Mouse (Mus musculus) regulatory T cell (primary cell): ENCODE measurements at regions not wholly inside any gene's neighbourhood (a gene's known extent, or its start where the extent isn't known, plus 50 kb on each side); places are given as distances from the start of the nearest gene placed in this dataset.
"Not testable (repeated sequence)": the region's sequence is repeated elsewhere in the genome, so short reads cannot be mapped to it uniquely, and the experiment has no call there.

Experiments used
- in situ Hi-C: fragments of 300-600 bp; cut with MboI, MseI; formaldehyde crosslinking; loops from one replicate; pipeline ENCODE4 v1.15.1; 2025; ENCODE audit warnings: high pct_unique_total_duplicates

GRCm38 (mm10) chr1:194565574-194565973 lies 52.4 kb upstream of the Plxna2 start:
- in situ Hi-C loops = no loop called here

- in situ Hi-C loops = no loop called here
These were observed 54.1 kb upstream of the Plxna2 start for GRCm38 (mm10) chr1:194563946-194564345.

- in situ Hi-C loops = no loop called here
These were observed 56.9 kb upstream of the Plxna2 start for GRCm38 (mm10) chr1:194561098-194561497.

GRCm38 (mm10) chr1:194548661-194549060 lies 69.4 kb upstream of the Plxna2 start:
- in situ Hi-C loops = no loop called here

- in situ Hi-C loops = no loop called here
These were observed 69.8 kb upstream of the Plxna2 start for GRCm38 (mm10) chr1:194548243-194548642.

GRCm38 (mm10) chr1:194540923-194541322 lies 77.1 kb upstream of the Plxna2 start:
- in situ Hi-C loops = no loop called here

GRCm38 (mm10) chr1:194527342-194528165 lies 90.5 kb upstream of the Plxna2 start:
- in situ Hi-C loops = no loop called here

- in situ Hi-C loops = no loop called here
These were observed 93.0 kb upstream of the Plxna2 start for GRCm38 (mm10) chr1:194524976-194525375.

- in situ Hi-C loops = no loop called here
These were observed 96.8 kb upstream of the Plxna2 start for GRCm38 (mm10) chr1:194521216-194521615.

- in situ Hi-C loops = no loop called here
These were observed 98.4 kb upstream of the Plxna2 start for GRCm38 (mm10) chr1:194519509-194520220.

GRCm38 (mm10) chr1:194516136-194516535 lies 101.9 kb upstream of the Plxna2 start:
- in situ Hi-C loops = no loop called here

- in situ Hi-C loops = no loop called here
These were observed 109.7 kb upstream of the Plxna2 start for GRCm38 (mm10) chr1:194508314-194508713.

GRCm38 (mm10) chr1:194505826-194506225 lies 112.2 kb upstream of the Plxna2 start:
- in situ Hi-C loops = no loop called here

- in situ Hi-C loops = no loop called here
These were observed 113.8 kb upstream of the Plxna2 start for GRCm38 (mm10) chr1:194504207-194504606.

- in situ Hi-C loops = no loop called here
These were observed 114.5 kb upstream of the Plxna2 start for GRCm38 (mm10) chr1:194503517-194503916.

GRCm38 (mm10) chr1:194496424-194496823 lies 121.6 kb upstream of the Plxna2 start:
- in situ Hi-C loops = no loop called here

GRCm38 (mm10) chr1:194491111-194491510 lies 126.9 kb upstream of the Plxna2 start:
- in situ Hi-C loops = no loop called here

GRCm38 (mm10) chr1:194488126-194488525 lies 129.9 kb upstream of the Plxna2 start:
- in situ Hi-C loops = no loop called here

- in situ Hi-C loops = no loop called here
These were observed 135.3 kb upstream of the Plxna2 start for GRCm38 (mm10) chr1:194482717-194483059.

- in situ Hi-C loops = no loop called here
These were observed 135.9 kb upstream of the Plxna2 start for GRCm38 (mm10) chr1:194482001-194482716.

GRCm38 (mm10) chr1:194471281-194471680 lies 146.7 kb upstream of the Plxna2 start:
- in situ Hi-C loops = not testable (repeated sequence)

- in situ Hi-C loops = no loop called here
These were observed 165.5 kb upstream of the Plxna2 start for GRCm38 (mm10) chr1:194452480-194452879.
